Mouse (Mus musculus): ENCODE data around the gene Rnf135.
"Not testable (repeated sequence)": the region's sequence is repeated elsewhere in the genome, so short reads cannot be mapped to it uniquely, and the experiment has no call there.

Rnf135 gene

DNA sequence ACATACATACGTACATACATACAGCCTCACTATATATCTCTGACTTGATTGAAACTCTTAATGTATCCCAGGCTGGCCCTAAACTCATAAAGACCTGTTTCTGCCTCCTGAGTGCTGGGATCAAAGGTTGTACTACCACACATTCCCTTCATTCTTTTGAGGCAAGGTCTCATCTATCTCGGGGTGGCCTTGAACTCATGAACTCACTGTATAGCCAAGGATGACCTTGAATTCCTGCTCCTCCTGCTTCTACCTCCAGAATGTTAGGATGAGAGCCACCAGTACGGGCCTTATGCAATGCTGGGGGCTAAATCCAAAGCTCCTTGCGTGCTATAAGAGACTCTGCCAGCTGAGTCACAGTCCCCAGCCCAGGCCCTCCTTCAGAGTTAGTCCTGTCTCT is 22.6 kb upstream of the Rnf135 start:
- no peak for DNase-seq (ENCODE audit: extremely low read depth, insufficient read length, low spot score)

DNA sequence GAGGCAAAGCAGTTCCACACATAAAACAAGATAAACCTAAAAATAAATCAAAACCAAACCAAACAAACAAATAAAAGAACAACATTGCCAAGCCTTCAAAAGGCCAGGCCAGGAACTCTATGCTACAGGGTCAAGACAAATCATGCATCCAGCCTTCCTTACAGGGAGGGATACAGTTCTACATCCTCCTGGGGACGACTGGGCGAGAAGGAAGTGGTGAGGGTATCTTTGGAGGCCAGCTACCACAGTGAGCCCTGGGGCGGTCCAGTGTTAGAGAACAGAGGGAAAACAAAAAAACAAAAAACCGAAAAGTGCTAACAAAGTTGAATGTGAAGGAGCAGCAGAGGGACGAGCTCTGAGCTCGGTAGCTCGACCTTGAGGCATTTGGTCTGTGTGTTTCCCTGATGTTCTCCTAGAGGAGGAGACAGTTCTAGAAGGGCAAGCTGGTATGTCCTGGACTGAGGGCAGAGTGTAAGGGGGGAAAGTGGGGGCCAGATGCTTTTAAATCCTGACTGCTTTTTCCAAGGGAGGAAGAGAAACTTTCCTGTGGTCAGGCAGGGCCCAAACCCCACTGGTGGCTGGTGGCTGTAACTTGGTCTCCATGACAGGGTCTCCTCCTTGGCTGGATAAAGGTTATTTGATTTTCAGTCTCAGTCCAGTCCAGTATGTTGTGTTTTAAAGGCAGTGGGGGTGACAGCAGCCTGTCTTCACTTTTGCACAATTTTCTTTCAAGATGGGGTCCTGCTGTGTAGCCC is 20.1 kb upstream of the Rnf135 start:
- no peak for DNase-seq (ENCODE audit: extremely low read depth, insufficient read length, low spot score)

- no peak for DNase-seq (ENCODE audit: extremely low read depth, insufficient read length, low spot score)
Measured at GRCm38 (mm10) chr11:80164224-80164623, 19.4 kb upstream of the Rnf135 start.

DNA sequence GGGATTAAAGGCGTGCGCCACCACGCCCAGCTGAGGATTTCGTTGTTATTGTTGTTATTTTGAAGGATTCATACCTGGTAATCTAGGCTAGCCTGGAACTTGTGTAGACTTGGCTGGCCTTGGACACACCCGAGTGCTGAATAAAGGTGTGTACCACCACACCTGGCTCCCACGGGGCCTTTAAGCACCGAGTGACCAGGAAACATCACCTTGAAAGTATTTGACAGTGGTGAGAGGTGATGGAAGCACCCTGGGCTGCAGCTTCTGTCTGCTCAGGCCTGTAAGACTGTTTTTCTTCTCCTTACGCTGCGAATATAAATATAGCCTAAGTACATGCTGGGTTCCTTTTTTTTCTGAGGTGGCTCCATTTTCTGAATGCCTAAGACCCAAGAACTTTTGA is 15.5 kb upstream of the Rnf135 start:
- no peak for DNase-seq (ENCODE audit: extremely low read depth, insufficient read length, low spot score)

DNA sequence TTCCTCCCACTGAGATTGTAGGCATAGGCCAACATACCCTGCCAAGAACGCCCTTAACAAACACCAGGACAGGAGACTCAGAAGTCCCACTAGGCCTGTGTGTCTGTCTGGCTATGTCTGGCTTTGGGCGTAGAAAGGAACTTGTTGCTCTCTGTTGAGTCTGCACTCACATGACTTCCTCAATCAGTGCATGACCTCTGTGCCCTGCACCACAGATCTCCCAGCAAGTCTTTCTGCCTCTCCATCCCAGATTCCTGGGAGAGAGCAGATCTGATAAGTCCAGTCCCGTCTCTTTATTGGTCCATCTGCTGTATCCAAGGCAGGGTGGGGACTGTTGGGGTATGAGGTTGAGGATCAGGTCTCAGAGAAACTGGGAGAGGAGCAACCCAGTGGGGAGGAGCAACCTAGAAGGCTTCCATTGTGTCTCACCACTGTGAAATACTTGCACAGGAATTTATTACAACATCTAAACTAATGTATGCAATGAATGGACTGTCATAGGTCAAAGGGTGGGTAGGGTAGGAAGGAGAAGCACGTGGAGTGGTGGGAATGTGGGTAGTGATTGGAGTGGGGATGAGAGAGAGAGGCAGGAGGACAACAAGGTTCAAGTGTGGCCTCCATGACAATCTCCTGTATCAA is 14.9 kb upstream of the Rnf135 start:
- DNase-seq (ENCODE audit: extremely low read depth, insufficient read length, low spot score): no peak

- no peak for DNase-seq (ENCODE audit: extremely low read depth, insufficient read length, low spot score)
Measured at GRCm38 (mm10) chr11:80169629-80170028, 14.0 kb upstream of the Rnf135 start.

DNA sequence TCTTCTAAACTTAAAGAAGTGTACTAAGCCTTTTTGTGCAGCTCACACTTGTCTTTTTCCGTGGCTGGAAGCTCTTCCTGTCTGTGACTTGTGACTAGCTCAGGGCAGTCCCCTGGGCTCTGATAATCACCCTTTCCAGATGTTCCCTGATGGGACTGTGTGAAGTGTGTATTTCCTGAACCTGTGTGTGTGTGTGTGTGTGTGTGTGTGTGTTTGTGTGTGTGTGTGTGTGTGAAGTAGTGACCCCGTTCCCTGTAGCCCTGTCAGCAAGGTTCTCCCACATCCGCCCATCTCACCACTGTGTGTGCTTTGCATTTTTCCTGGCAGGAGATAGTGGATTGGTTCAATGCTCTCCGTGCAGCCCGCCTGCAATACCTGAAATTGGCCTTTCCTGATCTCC is 13.3 kb upstream of the Rnf135 start:
- DNase-seq (ENCODE audit: extremely low read depth, insufficient read length, low spot score): no peak

GRCm38 (mm10) chr11:80171884-80172283 is 11.8 kb upstream of the Rnf135 start:
- no peak for DNase-seq (ENCODE audit: extremely low read depth, insufficient read length, low spot score)

GRCm38 (mm10) chr11:80173963-80174670 is 9.5 kb upstream of the Rnf135 start:
- no peak for DNase-seq (ENCODE audit: extremely low read depth, insufficient read length, low spot score)

GRCm38 (mm10) chr11:80176911-80177895 is 6.4 kb upstream of the Rnf135 start:
- DNase-seq (ENCODE audit: extremely low read depth, insufficient read length, low spot score): no peak

GRCm38 (mm10) chr11:80178316-80178715 is 5.3 kb upstream of the Rnf135 start:
- no peak for DNase-seq (ENCODE audit: extremely low read depth, insufficient read length, low spot score)

DNA sequence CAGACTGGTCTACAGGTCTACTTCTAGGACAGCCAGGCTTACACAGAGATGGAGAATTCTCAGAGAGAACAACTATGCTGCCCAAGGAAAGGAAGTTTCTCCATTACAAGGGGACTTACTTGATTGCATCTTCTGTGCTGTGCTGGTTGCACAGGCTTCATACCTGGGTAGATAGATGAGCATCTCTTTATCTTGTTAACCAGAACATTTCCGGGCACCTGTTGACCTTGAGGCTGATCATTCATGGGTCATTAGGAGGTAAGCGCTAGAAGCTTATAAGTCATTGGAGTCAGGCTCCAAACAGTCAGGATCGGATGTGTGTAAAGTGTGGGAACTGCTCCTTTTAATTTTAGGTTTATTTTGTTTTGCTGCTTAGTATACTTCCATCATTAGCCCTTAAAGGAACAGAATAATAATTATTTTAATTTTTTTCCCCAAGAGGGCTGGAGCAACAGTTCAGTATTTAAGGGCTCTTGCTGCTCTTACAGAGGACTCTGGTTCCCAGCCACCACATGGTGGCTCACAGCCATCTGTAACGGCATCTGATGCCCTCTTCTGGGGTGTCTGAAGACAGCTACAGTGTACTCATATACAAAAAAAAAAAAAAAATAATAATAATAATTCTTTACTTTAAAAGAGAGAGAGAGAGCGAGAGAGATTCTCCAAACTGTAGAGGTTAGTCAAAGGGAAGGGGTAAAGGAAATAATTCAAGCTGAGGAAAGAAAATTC is 2.5 kb upstream of the Rnf135 start:
- DNase-seq (ENCODE audit: extremely low read depth, insufficient read length, low spot score): no peak

- DNase-seq (ENCODE audit: extremely low read depth, insufficient read length, low spot score): not testable (repeated sequence)
Measured at GRCm38 (mm10) chr11:80183054-80183704, 472 bp upstream of the Rnf135 start.

DNA sequence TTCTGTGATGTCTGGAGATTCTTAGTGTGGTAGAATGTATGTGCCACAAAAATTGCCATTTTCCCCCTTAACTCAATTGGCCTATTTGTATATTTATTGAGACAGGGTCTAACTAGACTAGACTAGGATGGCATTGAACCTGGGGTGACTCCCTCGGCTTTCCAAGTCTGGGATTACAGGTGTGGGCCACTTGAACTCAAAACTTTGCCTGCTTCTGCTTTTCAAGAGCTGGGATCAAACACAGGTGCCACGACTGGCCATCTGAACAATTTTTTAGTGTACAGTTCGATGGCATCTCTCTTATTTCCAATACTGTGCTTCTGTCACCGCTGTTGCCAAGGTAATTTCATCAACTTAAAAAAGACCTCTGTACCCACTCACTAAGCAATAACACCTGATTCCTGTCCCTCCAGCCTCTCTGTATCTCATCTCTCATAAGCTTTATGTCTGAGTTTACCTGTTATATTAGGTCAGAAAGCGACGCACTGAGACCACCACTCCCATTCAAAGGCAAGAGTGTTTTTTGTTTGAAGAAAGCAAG is 950 bp downstream of the Rnf135 start:
- DNase-seq (ENCODE audit: extremely low read depth, insufficient read length, low spot score): no peak

DNA sequence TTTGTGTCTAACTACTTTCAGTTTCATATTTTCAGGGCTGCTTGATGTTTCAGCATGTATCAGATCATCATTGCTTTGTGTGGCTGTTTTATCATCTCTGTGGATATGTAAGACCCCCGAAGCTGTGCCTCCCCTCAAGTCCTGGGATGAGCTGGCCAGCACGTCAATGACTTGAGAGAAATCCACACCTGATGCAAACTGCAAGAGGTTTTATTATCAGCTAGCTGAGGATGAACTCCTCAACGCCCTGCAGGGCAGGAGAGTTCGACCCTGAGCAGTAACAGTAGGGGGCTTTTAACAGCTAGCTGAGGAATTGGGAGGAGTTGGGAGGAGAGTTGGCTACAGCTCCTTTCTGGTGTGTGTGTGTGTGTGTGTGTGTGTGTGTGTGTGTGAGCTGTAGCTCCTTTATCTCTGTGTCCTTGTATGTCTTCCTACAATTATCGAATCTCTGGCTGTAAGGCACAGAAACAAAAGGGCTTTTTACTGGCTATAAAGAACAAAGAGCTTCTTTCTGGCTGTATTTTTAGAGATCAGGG is 1.9 kb downstream of the Rnf135 start:
- not testable (repeated sequence) for DNase-seq (ENCODE audit: extremely low read depth, insufficient read length, low spot score)

DNA sequence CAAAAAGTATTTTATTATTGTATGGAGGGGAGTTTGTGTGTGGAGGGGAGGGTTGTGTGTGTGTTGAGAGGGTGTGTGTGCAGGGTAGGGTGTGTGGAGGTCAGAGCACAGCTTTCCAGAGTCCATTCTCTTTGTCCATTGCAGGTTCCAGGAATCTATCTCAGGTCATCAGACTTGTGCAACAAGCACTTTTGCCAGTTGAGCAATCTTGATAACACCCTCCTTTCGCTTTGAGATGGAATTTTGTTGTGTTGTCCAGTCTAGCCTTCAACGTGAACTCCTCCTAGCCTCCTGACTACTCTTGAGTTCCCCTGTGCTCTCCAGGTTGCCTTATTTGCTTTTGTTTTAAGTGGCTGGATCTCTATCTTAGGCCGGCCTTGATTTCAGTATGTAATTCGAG is 6.6 kb downstream of the Rnf135 start:
- no peak for DNase-seq (ENCODE audit: extremely low read depth, insufficient read length, low spot score)

DNA sequence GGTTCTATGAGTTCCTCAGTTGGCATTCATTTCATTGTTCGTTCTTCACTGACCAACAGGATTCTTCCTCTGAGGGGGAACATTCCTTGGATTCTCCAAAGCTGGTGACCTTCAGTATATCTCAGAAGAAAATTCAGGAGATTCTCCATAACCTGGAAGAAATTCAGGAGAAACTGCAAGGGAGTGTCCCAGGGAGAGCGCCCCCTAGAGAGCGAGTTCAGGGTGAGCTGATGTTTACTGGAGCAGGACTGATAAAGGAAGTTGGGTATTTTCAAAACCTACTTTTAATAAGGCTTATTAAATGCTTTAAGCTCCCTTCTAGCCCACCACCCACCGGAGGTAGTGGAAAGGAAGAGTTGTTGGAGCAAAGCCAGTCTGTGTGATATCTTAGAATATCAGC is 10.2 kb downstream of the Rnf135 start:
- no peak for DNase-seq (ENCODE audit: extremely low read depth, insufficient read length, low spot score)

- no peak for DNase-seq (ENCODE audit: extremely low read depth, insufficient read length, low spot score)
Measured at GRCm38 (mm10) chr11:80196351-80196750, 12.7 kb downstream of the Rnf135 start.

DNA sequence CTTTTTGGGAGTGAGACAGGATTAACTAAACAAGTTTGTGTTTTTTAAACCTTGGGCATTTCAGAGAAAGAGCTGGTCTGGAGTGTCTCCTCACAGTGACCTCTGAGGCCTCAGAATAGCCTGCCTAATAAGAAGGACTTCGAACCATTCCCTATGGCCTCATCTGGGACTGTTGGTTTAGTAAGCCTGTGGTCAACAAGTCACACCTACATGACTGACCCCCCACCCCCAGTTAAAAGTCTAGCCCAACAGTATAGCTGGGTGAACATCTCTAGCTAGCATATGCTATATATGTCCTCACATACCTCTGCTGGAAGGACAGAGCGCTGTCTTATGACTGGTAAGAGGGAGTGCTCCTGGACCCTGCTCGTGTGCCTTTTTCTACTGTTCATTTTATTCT is 15.7 kb downstream of the Rnf135 start:
- no peak for DNase-seq (ENCODE audit: extremely low read depth, insufficient read length, low spot score)
